Mouse (Mus musculus) CH12.LX (cell line): ENCODE results near the gene Slc6a17.

Source experiments
- CTCF ChIP-seq, 2 experiments: IDR thresholded peaks in 1 of 2; conservative IDR thresholded peaks in 1 of 2; 2 replicates each; pipeline ENCODE4 v1.5.1; 2011 to 2012; ENCODE audit warnings: low read depth in 2 of 2, low read length in 2 of 2, improper control_type of control experiment in 1 of 2, inconsistent platforms in 1 of 2, mild to moderate bottlenecking in 1 of 2, moderate library complexity in 1 of 2
- E2F4 ChIP-seq: IDR thresholded peaks from 2 replicates; pipeline ENCODE4 v1.6.1; 2011; ENCODE audit warnings: low read depth, low read length, improper control_type of control experiment; ENCODE audit not compliant: insufficient replicate concordance
- ELF1 ChIP-seq: IDR thresholded peaks from 2 replicates; pipeline ENCODE4 v1.6.1; 2014; ENCODE audit warnings: low read depth, mild to moderate bottlenecking, inconsistent platforms, low read length, improper control_type of control experiment
- JUN ChIP-seq: IDR thresholded peaks from 2 replicates; pipeline ENCODE4 v1.6.1; 2011; ENCODE audit warnings: low read depth, mild to moderate bottlenecking, low read length, improper control_type of control experiment, moderate library complexity; ENCODE audit not compliant: insufficient read depth
- NELFE ChIP-seq: IDR thresholded peaks from 2 replicates; pipeline ENCODE4 v1.6.1; 2011; ENCODE audit warnings: low read depth, low read length, improper control_type of control experiment
- POLR2A ChIP-seq: IDR thresholded peaks from 2 replicates; pipeline ENCODE4 v1.6.1; 2011; ENCODE audit warnings: low read depth, mild to moderate bottlenecking, improper control_type of control experiment, low read length
- TCF12 ChIP-seq: IDR thresholded peaks from 2 replicates; pipeline ENCODE4 v1.6.1; 2014; ENCODE audit warnings: low read depth, mild to moderate bottlenecking, inconsistent platforms, low read length, improper control_type of control experiment
- ZC3H11A ChIP-seq: IDR thresholded peaks from 2 replicates; pipeline ENCODE4 v1.6.1; 2012; ENCODE audit warnings: low read depth, mild to moderate bottlenecking, inconsistent platforms, low read length, improper control_type of control experiment

DNA sequence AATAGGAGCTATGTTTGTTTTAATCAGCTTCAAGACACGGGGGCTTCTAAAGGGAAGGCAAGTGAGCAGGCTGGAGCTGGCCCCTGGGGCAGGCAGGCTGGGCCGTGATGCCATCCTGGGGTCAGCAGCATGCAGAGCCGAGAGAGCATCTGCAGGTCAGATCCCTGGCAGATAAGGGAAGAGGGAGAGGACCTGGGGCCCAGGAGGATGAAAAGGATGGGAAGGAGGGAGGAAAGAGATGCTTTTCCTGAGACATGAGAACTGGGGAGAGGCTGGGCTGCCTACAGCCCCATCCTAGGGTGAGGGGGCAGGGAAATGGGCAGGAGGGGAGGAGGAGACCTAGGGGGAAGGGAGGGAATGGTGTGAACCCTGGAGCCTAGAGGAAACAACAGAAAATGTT, 47.5 kb upstream of the Slc6a17 start:
- TF ChIP-seq E2F4 (no peak), ELF1 (no peak), CTCF (conservative IDR thresholded peaks at IDR 0.05 in 1 of 2, IDR thresholded peaks at IDR 0.05 in 1 of 2; ENCODE audit: low read depth in 2 of 2, low read length in 2 of 2) (no peak), POLR2A (no peak), ZC3H11A (no peak), TCF12 (no peak), JUN (no peak), NELFE (no peak)
